Mouse (Mus musculus): Measurements from ENCODE around the gene Vmn1r61.

The Vmn1r61 gene

DNA sequence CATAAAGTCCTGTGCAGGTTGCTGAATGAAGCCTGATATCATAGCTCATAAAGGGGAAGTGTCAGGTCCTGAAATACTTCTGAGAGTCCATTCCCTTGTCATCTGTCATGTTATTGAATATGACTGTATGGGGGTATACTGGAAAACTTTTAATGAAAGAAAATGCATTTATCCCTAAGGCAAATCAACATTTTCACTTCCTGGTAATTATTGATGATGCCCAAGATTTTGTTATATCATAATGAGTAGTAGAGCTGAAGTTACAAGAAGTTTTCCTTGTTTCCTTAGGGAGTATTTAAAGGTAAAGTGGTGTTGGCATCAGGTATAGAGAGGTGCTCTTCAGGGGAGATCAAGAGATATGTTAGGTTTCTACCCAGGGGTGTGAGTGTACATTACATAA is at the start of gene Vmn1r61:
Vmn1r61 (minus strand) TSS at position 101 of the 400 bp plus-strand sequence.
- DNase-seq (ENCODE audit: low read depth in 1 of 2, low spot score in 2 of 2): no peak

All from monocyte, adult 2 months (primary cell).